Mouse (Mus musculus) kidney, postnatal 0 days (tissue): ENCODE measurements at regions not wholly inside any gene's neighbourhood (a gene's known extent, or its start where the extent isn't known, plus 50 kb on each side); places are given as distances from the start of the nearest gene placed in this dataset.

ENCODE experiments used
- ATAC-seq: fragments of 200-750 bp; cut with Nextera tagmentation; replicated peaks from 2 replicates; pipeline ENCODE4 v1.8.0; 2017; ENCODE audit warnings: low read depth, moderate number of reproducible peaks, moderate TSS enrichment, moderate library complexity; ENCODE audit not compliant: low FRiP score
- DNase-seq: peaks from one replicate; pipeline ENCODE4 v3.0.0-alpha.2; 2016; ENCODE audit warnings: low spot score
- H3K27ac ChIP-seq: fragments of 300-500 bp; sonication (generic); 2 replicates; pipeline ENCODE4 v1.5.1; 2014; ENCODE audit warnings: mild to moderate bottlenecking
- H3K27me3 ChIP-seq: fragments of 300-500 bp; sonication (generic); 2 replicates; pipeline ENCODE4 v1.6.1; 2014; ENCODE audit warnings: low read length, mixed read lengths; ENCODE audit not compliant: insufficient read depth
- H3K36me3 ChIP-seq: fragments of 300-500 bp; sonication (generic); 2 replicates; pipeline ENCODE4 v1.6.1; 2014; ENCODE audit warnings: low read length, mixed read lengths; ENCODE audit not compliant: insufficient read depth
- H3K4me1 ChIP-seq: fragments of 300-500 bp; sonication (generic); replicated peaks from 2 replicates; pipeline ENCODE4 v1.6.1; 2014; ENCODE audit warnings: antibody characterized with exemption, low read length, mixed read lengths; ENCODE audit not compliant: insufficient read depth
- H3K4me2 ChIP-seq: fragments of 300-500 bp; sonication (generic); 2 replicates; pipeline ENCODE4 v1.6.1; 2014; ENCODE audit warnings: mild to moderate bottlenecking, low read length, moderate library complexity, mixed read lengths
- H3K4me3 ChIP-seq: fragments of 300-500 bp; sonication (generic); replicated peaks from 2 replicates; pipeline ENCODE4 v1.5.1; 2014; ENCODE audit warnings: low read depth, low read length
- H3K9ac ChIP-seq: fragments of 300-500 bp; sonication (generic); 2 replicates; pipeline ENCODE4 v1.6.1; 2014; ENCODE audit warnings: low read depth, low read length
- H3K9me3 ChIP-seq: fragments of 300-500 bp; sonication (generic); replicated peaks from 2 replicates; pipeline ENCODE4 v1.6.1; 2016; ENCODE audit warnings: low read length, inconsistent platforms, mixed read lengths
- CTCF ChIP-seq: IDR thresholded peaks from 2 replicates; pipeline ENCODE4 v1.5.1; 2016; ENCODE audit warnings: antibody characterized with exemption, low read depth, mild to moderate bottlenecking, moderate library complexity
- WGBS: fragments of 180-500 bp; shearing (Covaris S2); extraction: QIAGEN DNeasy Blood & Tissue Kit; methylation state at CpG from one replicate; pipeline ENCODE4 v1.1.7; 2014; 5-methylcytosine and 5-hydroxymethylcytosine counted together

GRCm38 (mm10) chr10:44873642-44874285, 193.2 kb upstream of the Prep start:
- no peak for TF ChIP-seq CTCF
- H3K4me2 ChIP-seq, result no peak overlapping the region

GRCm38 (mm10) chr10:44864191-44864747, 202.7 kb upstream of the Prep start:
- TF ChIP-seq CTCF, result no peak
- Histone ChIP-seq H3K9me3 (no peaks in the 10 kb centered on the region), H3K4me3 (no peak overlapping the region), H3K4me1 (peaks cover 9% of the 10 kb centered on the region; the same call in 1 of the 2 replicates), H3K36me3 (no peaks in the 10 kb centered on the region), H3K9ac (no peak overlapping the region), H3K27me3 (no peaks in the 10 kb centered on the region), H3K4me2 (no peak overlapping the region), H3K27ac (peak overlapping the region; percentile 32; the same call in 1 of the 2 replicates)
- ATAC-seq (peak; percentile 47), DNase-seq (peak; percentile 44)
- 65% methylated on average over 1 of the region's 1 CpGs for WGBS

More at GRCm38 (mm10) chr10:44873642-44874285, 193.2 kb upstream of the Prep start:
- H3K4me1 ChIP-seq, result no peaks in the 10 kb centered on the region
- WGBS, result 81% methylated on average over 5 of the region's 5 CpGs
- no peaks in the 10 kb centered on the region for H3K27me3 ChIP-seq
- H3K27ac ChIP-seq, result no peak overlapping the region
- no peak overlapping the region for H3K9ac ChIP-seq
- no peaks in the 10 kb centered on the region for H3K36me3 ChIP-seq
- H3K9me3 ChIP-seq, result no peaks in the 10 kb centered on the region
- H3K4me3 ChIP-seq, result no peak overlapping the region
- no peak for ATAC-seq
- no peak for DNase-seq

DNA sequence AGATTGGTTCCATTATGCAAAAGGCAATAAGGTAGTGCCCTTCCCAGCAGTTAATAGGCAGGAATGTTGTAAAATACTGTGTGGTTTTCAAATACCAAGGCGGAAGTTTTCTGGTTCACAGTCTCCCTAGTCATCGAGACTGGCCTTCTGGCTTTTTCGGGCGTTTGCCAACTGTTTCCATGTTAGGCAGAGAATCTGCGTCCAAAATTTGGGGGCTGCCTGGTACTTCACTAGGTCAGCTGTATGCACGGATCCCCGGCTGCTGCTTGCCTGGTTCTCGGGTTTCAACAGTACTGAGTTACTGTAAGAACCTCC, 204.7 kb upstream of the Prep start:
- DNase-seq (peak; percentile 46), ATAC-seq (no peak)
- H3K27me3 ChIP-seq, result no peaks in the 10 kb centered on the region
- H3K4me1 ChIP-seq, result peaks cover 9% of the 10 kb centered on the region; the same call in 1 of the 2 replicates
- no peak overlapping the region for H3K4me3 ChIP-seq
- 16% methylated on average over 8 of the region's 8 CpGs for WGBS
- H3K9me3 ChIP-seq, result no peaks in the 10 kb centered on the region
- no peak overlapping the region for H3K4me2 ChIP-seq
- peak overlapping the region; percentile 58; the same call in 1 of the 2 replicates for H3K27ac ChIP-seq
- no peak overlapping the region for H3K9ac ChIP-seq
- H3K36me3 ChIP-seq, result no peaks in the 10 kb centered on the region
- no peak for TF ChIP-seq CTCF

- DNase-seq (peak; percentile 78), ATAC-seq (peak; percentile 38; the same call in 1 of the 2 replicates)
- H3K27me3 ChIP-seq, result no peaks in the 10 kb centered on the region
- H3K27ac ChIP-seq, result peak overlapping the region; percentile 58
- H3K9ac ChIP-seq, result no peak overlapping the region
- H3K9me3 ChIP-seq, result no peaks in the 10 kb centered on the region
- 39% methylated on average over 10 of the region's 10 CpGs for WGBS
- H3K4me3 ChIP-seq, result no peak overlapping the region
- peaks cover 9% of the 10 kb centered on the region; the same call in 1 of the 2 replicates for H3K4me1 ChIP-seq
- 0 out of 2 replicates have a peak, but pooled peaks have one; percentile 2 for TF ChIP-seq CTCF
- no peaks in the 10 kb centered on the region for H3K36me3 ChIP-seq
- no peak overlapping the region for H3K4me2 ChIP-seq
Observed at GRCm38 (mm10) chr10:44861671-44862359, 205.2 kb upstream of the Prep start.

GRCm38 (mm10) chr10:44857444-44857843, 209.6 kb upstream of the Prep start:
- H3K4me1 ChIP-seq, result peaks cover 9% of the 10 kb centered on the region; the same call in 1 of the 2 replicates
- no peak overlapping the region for H3K4me2 ChIP-seq
- H3K36me3 ChIP-seq, result no peaks in the 10 kb centered on the region
- no peak overlapping the region for H3K9ac ChIP-seq
- H3K27me3 ChIP-seq, result no peaks in the 10 kb centered on the region
- no peak for DNase-seq
- no peaks in the 10 kb centered on the region for H3K9me3 ChIP-seq
- H3K27ac ChIP-seq, result no peak overlapping the region
- H3K4me3 ChIP-seq, result no peak overlapping the region
- ATAC-seq, result no peak
- WGBS, result 72% methylated on average over 4 of the region's 4 CpGs
- no peak for TF ChIP-seq CTCF

GRCm38 (mm10) chr10:44854109-44854508, 212.9 kb upstream of the Prep start:
- Histone ChIP-seq H3K4me3 (no peak overlapping the region), H3K27ac (no peak overlapping the region)

More at GRCm38 (mm10) chr10:44854109-44854508, 212.9 kb upstream of the Prep start:
- Histone ChIP-seq H3K4me2 (no peak overlapping the region), H3K9me3 (no peaks in the 10 kb centered on the region), H3K36me3 (no peaks in the 10 kb centered on the region), H3K4me1 (0 out of 2 replicates have a peak, but pooled peaks cover 3% of the 10 kb centered on the region), H3K27me3 (no peaks in the 10 kb centered on the region), H3K9ac (no peak overlapping the region)
- DNase-seq (no peak), ATAC-seq (no peak)
- no peak for TF ChIP-seq CTCF
- 94% methylated on average over 4 of the region's 4 CpGs for WGBS
